8 mouse cellular contexts compared by ENCODE assay signal in the genomic region with DNA sequence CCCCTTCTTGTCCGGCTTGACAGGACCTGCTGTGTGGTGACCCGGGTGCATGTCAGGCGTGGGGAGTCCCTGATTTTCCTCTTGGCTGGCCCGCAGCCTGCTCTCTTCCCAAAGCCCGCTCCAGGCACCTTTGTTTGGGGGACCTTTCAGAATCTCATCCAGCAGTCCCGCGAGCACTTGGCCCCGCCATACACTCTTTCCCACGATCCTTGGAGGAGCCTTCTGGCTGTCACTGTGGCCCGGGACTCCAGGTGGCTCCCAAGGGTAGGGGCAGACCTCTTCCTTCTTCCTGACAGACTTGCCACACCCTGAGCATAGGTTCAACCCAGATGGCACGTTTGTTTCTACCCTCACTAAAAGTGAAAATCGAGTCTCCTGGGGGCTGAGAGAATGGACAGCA. TPM values are rescaled to one million over a fixed set of nuclear protein-coding genes. Genes with fewer than 3 reads are reported as not detected.
DNase-seq lines count a peak whose midpoint lies in the region; ATAC-seq and TF ChIP-seq lines count a peak whose summit lies in the region.

No protein-coding gene starts in this region.

- no peak for DNase-seq in kidney, adult 2 months
- no peak for DNase-seq in kidney, postnatal 10 days
- peak; percentile 14 for DNase-seq in urinary bladder, postnatal 25 days (ENCODE audit: low spot score)
- no peak for DNase-seq in urinary bladder, postnatal 4 days (ENCODE audit: low spot score in 2 of 2)
- no peak for DNase-seq in intestine, embryonic 14.5 days (ENCODE audit: low spot score)
- peak; percentile 56 for DNase-seq in stomach, postnatal 0 days (ENCODE audit: low spot score)
- no peak for DNase-seq in gastrocnemius, adult 8-10 months (ENCODE audit: low spot score in 2 of 2)
- no peak for DNase-seq in layer of hippocampus, adult 8-10 months (ENCODE audit: low spot score in 2 of 2)

- TF ChIP-seq POLR2A in kidney, adult 2 months (IDR thresholded peaks at IDR 0.05; ENCODE audit: low read depth, low read length): no peak

- H3K4me3 ChIP-seq in kidney, adult 2 months (ENCODE audit: insufficient read depth, low read depth, low read length): 0 out of 2 replicates have a peak overlapping the region, but pooled peaks have one; percentile 33
- peak overlapping the region; percentile 40 for H3K4me3 ChIP-seq in intestine, embryonic 14.5 days (ENCODE audit: low read depth, low read length)
- peak overlapping the region; percentile 55 for H3K4me3 ChIP-seq in stomach, postnatal 0 days (ENCODE audit: low read depth, low read length)

- WGBS in kidney, adult 2 months: 51% methylated on average over 12 of the region's 12 CpGs
- WGBS in intestine, embryonic 14.5 days: 35% methylated on average over 12 of the region's 12 CpGs
- 23% methylated on average over 12 of the region's 12 CpGs for WGBS in stomach, postnatal 0 days

- no peaks in the 10 kb centered on the region for H3K9me3 ChIP-seq in intestine, embryonic 14.5 days (ENCODE audit: control insufficient read depth, low read length)
- no peaks in the 10 kb centered on the region for H3K9me3 ChIP-seq in stomach, postnatal 0 days (ENCODE audit: control insufficient read depth, low read length)

- no peak for ATAC-seq in intestine, embryonic 14.5 days (replicated peaks; ENCODE audit: low FRiP score, low TSS enrichment, low read depth)
- no peak for ATAC-seq in stomach, postnatal 0 days (ENCODE audit: low FRiP score, low TSS enrichment)

- H3K36me3 ChIP-seq in kidney, adult 2 months (ENCODE audit: control insufficient read depth, insufficient read depth, low read length): no peaks in the 10 kb centered on the region
- H3K36me3 ChIP-seq in intestine, embryonic 14.5 days (ENCODE audit: control insufficient read depth, insufficient read depth, low read length): no peaks in the 10 kb centered on the region
- H3K36me3 ChIP-seq in stomach, postnatal 0 days (ENCODE audit: control insufficient read depth, insufficient read depth, low read length): no peaks in the 10 kb centered on the region

- no peaks in the 10 kb centered on the region for H3K27me3 ChIP-seq in kidney, adult 2 months (replicated peaks; ENCODE audit: control insufficient read depth, insufficient read depth, low read length)
- H3K27me3 ChIP-seq in intestine, embryonic 14.5 days (replicated peaks; ENCODE audit: control insufficient read depth, insufficient read depth, low read length): peaks cover 21% of the 10 kb centered on the region
- no peaks in the 10 kb centered on the region for H3K27me3 ChIP-seq in stomach, postnatal 0 days (ENCODE audit: control insufficient read depth, insufficient read depth, low read length)

- TF ChIP-seq CTCF in kidney, adult 2 months (conservative IDR thresholded peaks at IDR 0.05; ENCODE audit: insufficient read depth, insufficient read length, low read depth, low read length): no peak
- peak; percentile 10; the same call in 1 of the 2 replicates for TF ChIP-seq CTCF in stomach, postnatal 0 days (IDR thresholded peaks at IDR 0.05; ENCODE audit: low read depth)

- no peak for TF ChIP-seq EP300 in stomach, postnatal 0 days (optimal IDR thresholded peaks at IDR 0.05)

- peak overlapping the region; percentile 38; the same call in 1 of the 2 replicates for H3K9ac ChIP-seq in intestine, embryonic 14.5 days (ENCODE audit: low read length)
- H3K9ac ChIP-seq in stomach, postnatal 0 days (ENCODE audit: low read length): peak overlapping the region; percentile 76

- H3K4me1 ChIP-seq in kidney, adult 2 months (ENCODE audit: control insufficient read depth, insufficient read depth, low read length): no peaks in the 10 kb centered on the region
- H3K4me1 ChIP-seq in intestine, embryonic 14.5 days (replicated peaks; ENCODE audit: control insufficient read depth, insufficient read depth, low read length): peaks cover 1% of the 10 kb centered on the region; the same call in 1 of the 2 replicates
- 0 out of 2 replicates have a peak, but pooled peaks cover 2% of the 10 kb centered on the region for H3K4me1 ChIP-seq in stomach, postnatal 0 days (replicated peaks; ENCODE audit: control insufficient read depth, insufficient read depth)

- no peak overlapping the region for H3K27ac ChIP-seq in kidney, adult 2 months (ENCODE audit: insufficient read depth, low read depth, low read length)
- H3K27ac ChIP-seq in intestine, embryonic 14.5 days (ENCODE audit: low read depth): no peak overlapping the region
- H3K27ac ChIP-seq in stomach, postnatal 0 days (replicated peaks): peak overlapping the region; percentile 89

- H3K4me2 ChIP-seq in intestine, embryonic 14.5 days (ENCODE audit: low read length): peak overlapping the region; percentile 69
- H3K4me2 ChIP-seq in stomach, postnatal 0 days (replicated peaks; ENCODE audit: low read depth): peak overlapping the region; percentile 72

RNA-seq across cellular contexts. Expression of gene Itgb4, which starts 1.0 kb away (rescaled TPM):
- polyA plus RNA-seq in kidney, adult 2 months (2012; rRNA removed): 5.1 and 5.3 TPM in 2 replicates
- 4.8 and 5.5 TPM in 2 replicates for polyA plus RNA-seq in intestine, embryonic 14.5 days (2014; fragmentation: Nextera tagmentation; extraction: Ambion mirVana)
- polyA plus RNA-seq in stomach, postnatal 0 days (2015; fragmentation: Nextera tagmentation; extraction: Ambion mirVana): 12.7 and 14.6 TPM in 2 replicates
- 1 to 10 TPM; 1.5 to 4.4 (median 3.1) TPM for total RNA-seq in gastrocnemius, adult 8-10 months (2022)
- total RNA-seq in layer of hippocampus, adult 8-10 months (2022): 10 to 100 TPM in 3 of 4 experiments, 1 to 10 TPM in 1; 6.7 to 13.0 (median 11.3) TPM

RNA-seq across cellular contexts. Expression of gene Galk1, which starts 37.0 kb away (rescaled TPM):
- polyA plus RNA-seq in kidney, adult 2 months (2012; rRNA removed): 83.2 and 87.9 TPM in 2 replicates
- polyA plus RNA-seq in intestine, embryonic 14.5 days (2014; fragmentation: Nextera tagmentation; extraction: Ambion mirVana): 235 and 236 TPM in 2 replicates
- 119 and 126 TPM in 2 replicates for polyA plus RNA-seq in stomach, postnatal 0 days (2015; fragmentation: Nextera tagmentation; extraction: Ambion mirVana)
- 1 to 10 TPM; 1.6 to 3.1 (median 2.7) TPM for total RNA-seq in gastrocnemius, adult 8-10 months (2022)
- total RNA-seq in layer of hippocampus, adult 8-10 months (2022): 10 to 100 TPM; 11.6 to 20.7 (median 16.1) TPM

RNA-seq across cellular contexts. Expression of gene Recql5, which starts 42.3 kb away (rescaled TPM):
- 16.9 and 18.8 TPM in 2 replicates for polyA plus RNA-seq in kidney, adult 2 months (2012; rRNA removed)
- polyA plus RNA-seq in intestine, embryonic 14.5 days (2014; fragmentation: Nextera tagmentation; extraction: Ambion mirVana): 18.5 and 20.7 TPM in 2 replicates
- 7.2 and 8.1 TPM in 2 replicates for polyA plus RNA-seq in stomach, postnatal 0 days (2015; fragmentation: Nextera tagmentation; extraction: Ambion mirVana)
- total RNA-seq in gastrocnemius, adult 8-10 months (2022): 1 to 10 TPM; 5.0 to 9.5 (median 6.5) TPM
- 10 to 100 TPM; 27.4 to 32.5 (median 30.3) TPM for total RNA-seq in layer of hippocampus, adult 8-10 months (2022)

RNA-seq across cellular contexts. Expression of gene Sap30bp, which starts 42.5 kb away (rescaled TPM):
- polyA plus RNA-seq in kidney, adult 2 months (2012; rRNA removed): 20.5 and 24.1 TPM in 2 replicates
- 37.3 and 38.6 TPM in 2 replicates for polyA plus RNA-seq in intestine, embryonic 14.5 days (2014; fragmentation: Nextera tagmentation; extraction: Ambion mirVana)
- polyA plus RNA-seq in stomach, postnatal 0 days (2015; fragmentation: Nextera tagmentation; extraction: Ambion mirVana): 23.6 and 27.0 TPM in 2 replicates
- 10 to 100 TPM in 2 of 4 experiments, 1 to 10 TPM in 2; 7.7 to 15.7 (median 9.7) TPM for total RNA-seq in gastrocnemius, adult 8-10 months (2022)
- total RNA-seq in layer of hippocampus, adult 8-10 months (2022): 10 to 100 TPM; 39.7 to 60.3 (median 44.3) TPM

RNA-seq across cellular contexts. Expression of gene H3f3b, which starts 52.2 kb away (rescaled TPM):
- 135 and 150 TPM in 2 replicates for polyA plus RNA-seq in kidney, adult 2 months (2012; rRNA removed)
- polyA plus RNA-seq in intestine, embryonic 14.5 days (2014; fragmentation: Nextera tagmentation; extraction: Ambion mirVana): 1,654 and 1,734 TPM in 2 replicates
- 1,343 and 1,357 TPM in 2 replicates for polyA plus RNA-seq in stomach, postnatal 0 days (2015; fragmentation: Nextera tagmentation; extraction: Ambion mirVana)
- total RNA-seq in gastrocnemius, adult 8-10 months (2022): 10 to 100 TPM; 45.7 to 88.7 (median 59.5) TPM
- total RNA-seq in layer of hippocampus, adult 8-10 months (2022): 100 to 1,000 TPM; 243 to 308 (median 280) TPM

Comparison
In these comparisons a context has a peak if more than half of its experiments do, and no peak if none do; other contexts are left out.
1. DNase-seq: peak in urinary bladder, postnatal 25 days (single experiment) and stomach, postnatal 0 days (single experiment); none in kidney, adult 2 months (single experiment), kidney, postnatal 10 days (single experiment), urinary bladder, postnatal 4 days (0 of 2), intestine, embryonic 14.5 days (single experiment), gastrocnemius, adult 8-10 months (0 of 2) and layer of hippocampus, adult 8-10 months (0 of 2).
2. Peak in every context shown above with its lines, with median percentiles within 50 percentile points of each other: H3K4me3 ChIP-seq.